Mouse (Mus musculus) ovary, postnatal 10 days (tissue): ENCODE results near the gene Tmem37.

Source experiments
- DNase-seq: peaks from one replicate; pipeline ENCODE4 v3.0.0; 2022; ENCODE audit warnings: low spot score

The Tmem37 gene

GRCm38 (mm10) chr1:120073519-120074306 lies at the start of gene Tmem37:
Gene Tmem37 (minus strand): TSS chr1:120074074.
- peak; percentile 16 for DNase-seq

GRCm38 (mm10) chr1:120122634-120123383 lies 48.9 kb upstream of the Tmem37 start:
- DNase-seq: no peak

- no peak for DNase-seq
Measured at GRCm38 (mm10) chr1:120121930-120122530, 48.2 kb upstream of the Tmem37 start.

GRCm38 (mm10) chr1:120120969-120121811 lies 47.3 kb upstream of the Tmem37 start, which contains the start of the genes Dbi and 3110009E18Rik:
Gene Dbi (minus strand): TSS chr1:120121078.
Gene 3110009E18Rik (plus strand): TSS chr1:120121187.
- peak; percentile 80 for DNase-seq

- DNase-seq: peak; percentile 11
Measured at GRCm38 (mm10) chr1:120120141-120120968, 46.5 kb upstream of the Tmem37 start.

- DNase-seq: no peak
Measured at GRCm38 (mm10) chr1:120119389-120119788, 45.5 kb upstream of the Tmem37 start.

- DNase-seq: no peak
Measured at GRCm38 (mm10) chr1:120118854-120119253, 45.0 kb upstream of the Tmem37 start.

GRCm38 (mm10) chr1:120116106-120116505 lies 42.2 kb upstream of the Tmem37 start:
- no peak for DNase-seq

GRCm38 (mm10) chr1:120115671-120116081 lies 41.8 kb upstream of the Tmem37 start:
- no peak for DNase-seq

- DNase-seq: no peak
Measured at GRCm38 (mm10) chr1:120112251-120113187, 38.6 kb upstream of the Tmem37 start.

GRCm38 (mm10) chr1:120111766-120112165 lies 37.9 kb upstream of the Tmem37 start:
- DNase-seq: no peak

- no peak for DNase-seq
Measured at GRCm38 (mm10) chr1:120109741-120110432, 36.0 kb upstream of the Tmem37 start.

GRCm38 (mm10) chr1:120105556-120105959 lies 31.7 kb upstream of the Tmem37 start:
- DNase-seq: no peak

GRCm38 (mm10) chr1:120101227-120101609 lies 27.3 kb upstream of the Tmem37 start:
- no peak for DNase-seq

- no peak for DNase-seq
Measured at GRCm38 (mm10) chr1:120100456-120101226, 26.8 kb upstream of the Tmem37 start.

- DNase-seq: no peak
Measured at GRCm38 (mm10) chr1:120099483-120099882, 25.6 kb upstream of the Tmem37 start.

GRCm38 (mm10) chr1:120098327-120098726 lies 24.5 kb upstream of the Tmem37 start:
- peak; percentile 41 for DNase-seq

- DNase-seq: no peak
Measured at GRCm38 (mm10) chr1:120094920-120095319, 21.0 kb upstream of the Tmem37 start.
